Mouse (Mus musculus): ENCODE measurements around the gene Psma5. TPM values are rescaled to one million over a fixed set of nuclear protein-coding genes. Genes with fewer than 3 reads are reported as not detected.
A peak's percentile ranks its signal among the peaks of the same experiment; 100 is the strongest.

The Psma5 gene
- polyA plus RNA-seq, 1 experiment from 2014 or later: 324 TPM

DNA sequence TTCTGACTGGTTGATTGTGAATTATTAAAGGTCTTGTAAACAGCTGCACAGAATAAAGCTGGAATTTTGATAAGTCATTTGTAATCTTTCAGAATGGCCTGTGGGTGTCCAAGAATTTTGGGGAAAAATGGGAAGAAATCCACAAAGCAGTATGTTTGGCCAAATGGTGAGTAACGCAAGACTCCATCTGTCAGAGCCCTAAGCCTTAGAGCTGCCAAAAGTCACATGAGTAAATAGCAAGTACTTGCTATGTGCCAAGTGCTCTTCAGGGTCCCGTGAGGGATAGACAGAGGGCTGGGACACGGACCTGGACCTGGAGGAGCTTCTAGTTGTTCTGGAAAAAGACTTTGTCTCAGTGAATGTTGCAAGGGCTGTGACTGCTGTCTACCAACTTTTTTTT lies 71.2 kb downstream of the Psma5 start:
- Histone ChIP-seq H3K27ac (ENCODE audit: low read depth, low read length) (peak overlapping the region; percentile 92), H3K4me2 (ENCODE audit: low read length) (no peak overlapping the region), H3K27me3 (replicated peaks; ENCODE audit: control insufficient read depth, insufficient read depth, low read length) (no peaks in the 10 kb centered on the region), H3K4me3 (ENCODE audit: low read depth, low read length) (no peak overlapping the region), H3K36me3 (ENCODE audit: control insufficient read depth, insufficient read depth, low read length) (peaks cover 58% of the 10 kb centered on the region), H3K9ac (ENCODE audit: low read length) (no peak overlapping the region), H3K9me3 (replicated peaks; ENCODE audit: control insufficient read depth, low read length) (no peaks in the 10 kb centered on the region), H3K4me1 (ENCODE audit: control insufficient read depth, insufficient read depth, low read length) (0 out of 2 replicates have a peak, but pooled peaks cover 2% of the 10 kb centered on the region)
- ATAC-seq (peak; percentile 60; the same call in 1 of the 2 replicates), DNase-seq (ENCODE audit: low spot score) (peak; percentile 61)
- WGBS: 57% methylated on average over 3 of the region's 3 CpGs

DNA sequence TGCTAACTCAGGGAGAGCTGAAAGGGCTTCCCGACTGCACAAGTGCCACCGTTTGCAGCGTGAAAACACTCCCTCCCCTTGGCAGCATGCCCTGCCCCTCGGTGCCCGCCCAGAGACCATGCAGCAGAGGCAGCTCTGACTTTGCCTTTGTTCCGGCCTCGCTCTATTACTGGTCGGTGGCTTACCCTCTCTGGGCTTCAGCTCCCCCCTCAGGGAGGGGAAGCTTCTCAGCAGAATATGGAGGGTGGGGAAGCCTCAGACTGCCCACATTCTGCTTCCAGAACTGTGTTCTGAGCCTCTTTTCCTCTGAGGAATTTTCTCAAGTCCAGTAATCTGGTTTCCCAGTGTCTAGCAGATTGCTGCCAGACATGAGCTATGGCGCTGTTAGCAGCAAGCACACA lies 71.7 kb downstream of the Psma5 start:
- peak; percentile 86 for ATAC-seq
- H3K9me3 ChIP-seq (replicated peaks; ENCODE audit: control insufficient read depth, low read length): no peaks in the 10 kb centered on the region
- H3K27me3 ChIP-seq (replicated peaks; ENCODE audit: control insufficient read depth, insufficient read depth, low read length): no peaks in the 10 kb centered on the region
- H3K9ac ChIP-seq (ENCODE audit: low read length): 0 out of 2 replicates have a peak overlapping the region, but pooled peaks have one; percentile 37
- 0 out of 2 replicates have a peak, but pooled peaks cover 2% of the 10 kb centered on the region for H3K4me1 ChIP-seq (ENCODE audit: control insufficient read depth, insufficient read depth, low read length)
- H3K4me2 ChIP-seq (ENCODE audit: low read length): no peak overlapping the region
- H3K4me3 ChIP-seq (ENCODE audit: low read depth, low read length): no peak overlapping the region
- WGBS: 25% methylated on average over 9 of the region's 9 CpGs
- peak overlapping the region; percentile 92 for H3K27ac ChIP-seq (ENCODE audit: low read depth, low read length)
- H3K36me3 ChIP-seq (ENCODE audit: control insufficient read depth, insufficient read depth, low read length): peaks cover 61% of the 10 kb centered on the region
- DNase-seq (ENCODE audit: low spot score): peak; percentile 82

Other genes starting within 250 kb of the Psma5 start
- 50.5 and 65.0 TPM in 2 replicates for gene Gstm1, start 239.0 kb upstream of the Psma5 start, polyA plus RNA-seq (2014; fragmentation: Nextera tagmentation; extraction: Ambion mirVana)
- gene Gstm4, start 212.0 kb upstream of the Psma5 start, polyA plus RNA-seq (2014; fragmentation: Nextera tagmentation; extraction: Ambion mirVana): 15.3 and 17.6 TPM in 2 replicates
- 27.1 and 39.0 TPM in 2 replicates for gene Ampd2, start 170.3 kb upstream of the Psma5 start, polyA plus RNA-seq (2014; fragmentation: Nextera tagmentation; extraction: Ambion mirVana)
- 0.28 and 0.36 TPM in 2 replicates for gene Gnat2, start 164.1 kb upstream of the Psma5 start, polyA plus RNA-seq (2014; fragmentation: Nextera tagmentation; extraction: Ambion mirVana)
- gene Gnai3, start 110.8 kb upstream of the Psma5 start, polyA plus RNA-seq (2014; fragmentation: Nextera tagmentation; extraction: Ambion mirVana): 157 and 172 TPM in 2 replicates
- gene Gpr61, start 102.0 kb upstream of the Psma5 start, polyA plus RNA-seq (2014; fragmentation: Nextera tagmentation; extraction: Ambion mirVana): 1.0 and 1.5 TPM in 2 replicates
- gene Amigo1, start 70.6 kb upstream of the Psma5 start, polyA plus RNA-seq (2014; fragmentation: Nextera tagmentation; extraction: Ambion mirVana): 4.8 and 6.5 TPM in 2 replicates
- 2.4 and 2.9 TPM in 2 replicates for gene Cyb561d1, start 55.7 kb upstream of the Psma5 start, polyA plus RNA-seq (2014; fragmentation: Nextera tagmentation; extraction: Ambion mirVana)
- gene Atxn7l2, start 46.0 kb upstream of the Psma5 start, polyA plus RNA-seq (2014; fragmentation: Nextera tagmentation; extraction: Ambion mirVana): 24.1 and 30.1 TPM in 2 replicates
- gene Sypl2, start 30.3 kb upstream of the Psma5 start, polyA plus RNA-seq (2014; fragmentation: Nextera tagmentation; extraction: Ambion mirVana): 1.5 and 1.8 TPM in 2 replicates
- 16.0 and 16.6 TPM in 2 replicates for gene Sort1, start 27.2 kb downstream of the Psma5 start, polyA plus RNA-seq (2014; fragmentation: Nextera tagmentation; extraction: Ambion mirVana)
- not detected in 2 replicates for gene Mybphl, start 108.0 kb downstream of the Psma5 start, polyA plus RNA-seq (2014; fragmentation: Nextera tagmentation; extraction: Ambion mirVana)
- 32.6 and 42.0 TPM in 2 replicates for gene Psrc1, start 126.9 kb downstream of the Psma5 start, polyA plus RNA-seq (2014; fragmentation: Nextera tagmentation; extraction: Ambion mirVana)
- gene Celsr2, start 158.6 kb downstream of the Psma5 start, polyA plus RNA-seq (2014; fragmentation: Nextera tagmentation; extraction: Ambion mirVana): 38.4 and 39.9 TPM in 2 replicates
- 227 and 241 TPM in 2 replicates for gene Sars, start 188.3 kb downstream of the Psma5 start, polyA plus RNA-seq (2014; fragmentation: Nextera tagmentation; extraction: Ambion mirVana)

Measured in forebrain, embryonic 14.5 days (tissue).